Mouse (Mus musculus): ENCODE measurements around the gene Klhdc1.

Gene Klhdc1

DNA sequence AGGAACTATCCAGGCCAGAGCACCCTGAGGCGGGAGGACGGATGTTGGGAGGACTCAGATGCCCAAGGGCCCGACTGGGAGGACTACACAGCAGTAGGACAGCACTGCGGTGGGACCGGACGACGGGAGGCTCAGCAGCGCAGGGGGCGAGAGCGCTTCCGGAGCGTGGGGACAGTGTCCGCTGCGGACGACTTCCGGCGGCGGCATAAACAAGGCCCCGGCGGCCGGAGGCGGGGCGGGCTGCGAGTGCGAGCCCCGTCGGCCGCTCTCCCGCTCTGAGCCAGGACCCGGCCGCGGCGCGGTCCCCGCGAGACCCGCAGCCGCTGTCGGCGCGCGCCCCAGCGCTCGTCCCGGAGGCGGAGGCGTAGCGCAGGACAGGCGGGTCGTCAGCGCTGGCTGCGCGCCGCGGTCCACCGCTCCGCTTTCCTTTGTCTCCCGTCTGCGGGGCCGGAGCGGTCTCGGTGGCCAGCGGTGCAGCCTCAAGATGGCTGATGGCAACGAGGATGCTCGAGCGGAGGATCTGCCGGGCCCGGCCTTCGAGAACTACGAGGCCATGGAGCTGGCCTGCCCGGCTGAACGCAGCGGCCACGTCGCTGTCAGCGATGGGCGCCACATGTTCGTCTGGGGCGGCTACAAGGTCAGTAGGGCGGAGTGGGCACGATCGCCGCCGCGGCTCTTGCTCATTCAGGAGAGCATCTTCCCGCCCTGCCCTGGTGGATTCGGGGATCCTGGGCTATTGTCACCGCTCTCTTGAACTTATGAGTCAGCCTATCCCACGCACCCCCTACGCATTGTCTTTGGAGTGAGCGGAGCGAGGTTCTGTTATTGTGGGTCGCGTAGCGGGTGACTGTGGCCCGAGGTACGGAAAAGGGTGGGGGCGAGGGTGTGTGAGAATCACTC lies 55.8 kb downstream of the Klhdc1 start, which contains the start of gene Klhdc2:
Gene Klhdc2 (plus strand): TSS at position 171 of the 900 bp plus-strand sequence.
- peak; percentile 87 for DNase-seq (ENCODE audit: low spot score)

DNA sequence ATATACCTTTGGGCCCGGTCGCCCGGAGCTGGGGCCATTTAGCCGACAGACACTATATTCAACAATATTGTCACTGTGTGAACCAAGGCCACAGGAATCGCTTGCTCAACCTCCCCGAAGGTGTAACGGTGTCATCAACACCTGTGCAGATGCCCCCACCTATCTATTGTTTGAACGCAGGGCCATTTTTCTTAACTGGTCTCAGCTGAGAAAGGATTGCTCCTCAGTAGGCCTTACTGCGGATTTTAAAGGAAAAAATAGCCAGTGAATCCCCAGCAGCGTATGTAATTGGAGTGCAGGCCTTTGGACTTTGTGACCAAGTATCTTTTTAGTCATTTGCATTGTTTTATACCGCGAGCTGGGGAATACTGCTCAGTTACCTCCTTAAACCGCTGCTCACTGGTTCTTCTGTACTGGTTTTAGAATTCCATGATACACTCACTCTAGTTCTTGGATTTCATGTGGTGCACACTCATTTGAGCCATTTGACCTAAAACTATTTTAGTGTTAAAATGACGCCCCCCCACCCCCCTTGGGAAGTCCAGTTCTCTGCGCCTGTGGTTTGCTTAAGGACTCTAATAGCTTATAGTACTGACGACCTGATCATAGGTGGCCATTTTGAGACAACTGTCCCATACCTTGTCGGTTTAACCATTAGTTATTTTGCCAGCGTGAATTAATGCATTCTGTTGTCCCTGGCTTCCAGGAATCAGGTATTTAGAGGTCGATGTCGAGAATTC lies 56.6 kb downstream of the Klhdc1 start:
- peak; percentile 39 for DNase-seq (ENCODE audit: low spot score)

DNA sequence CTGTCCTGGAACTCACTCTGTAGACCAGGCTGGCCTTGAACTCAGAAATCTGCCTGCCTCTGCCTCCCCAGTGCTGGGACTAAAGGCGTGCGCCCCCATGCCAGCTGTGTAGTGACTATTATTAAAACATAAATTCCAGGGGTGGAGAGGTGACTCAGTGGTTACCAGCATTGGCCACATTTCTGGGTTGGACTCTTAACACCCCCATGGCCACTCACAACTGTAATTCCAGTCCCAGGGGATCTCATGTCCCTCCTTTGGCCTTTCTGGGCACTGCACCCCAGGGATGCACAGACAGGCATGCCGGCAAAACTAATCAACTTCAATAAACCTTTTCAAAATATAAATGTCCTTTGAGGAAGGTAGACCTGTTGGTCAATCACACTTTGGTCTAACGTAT lies 57.3 kb downstream of the Klhdc1 start:
- no peak for DNase-seq (ENCODE audit: low spot score)

DNA sequence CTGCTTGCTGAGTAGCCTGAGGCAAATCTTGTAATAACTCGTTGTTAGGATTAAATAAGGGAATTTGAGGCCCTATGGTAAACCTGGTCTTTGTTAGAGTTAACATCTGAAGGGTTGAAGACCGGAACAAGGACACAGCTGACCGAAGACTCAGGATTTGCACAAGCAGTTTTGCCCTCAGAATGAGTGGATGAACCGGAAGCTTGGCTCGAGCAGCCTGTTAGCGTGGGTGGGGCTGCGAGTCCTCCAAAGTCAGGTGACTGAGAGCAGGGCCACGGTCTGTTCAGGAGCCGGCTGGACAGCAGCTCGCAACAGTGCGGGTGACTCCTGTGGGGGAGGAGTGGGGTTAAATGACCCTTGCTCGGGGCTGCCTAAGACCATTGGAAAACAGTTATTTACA lies 58.3 kb downstream of the Klhdc1 start:
- DNase-seq (ENCODE audit: low spot score): no peak

DNA sequence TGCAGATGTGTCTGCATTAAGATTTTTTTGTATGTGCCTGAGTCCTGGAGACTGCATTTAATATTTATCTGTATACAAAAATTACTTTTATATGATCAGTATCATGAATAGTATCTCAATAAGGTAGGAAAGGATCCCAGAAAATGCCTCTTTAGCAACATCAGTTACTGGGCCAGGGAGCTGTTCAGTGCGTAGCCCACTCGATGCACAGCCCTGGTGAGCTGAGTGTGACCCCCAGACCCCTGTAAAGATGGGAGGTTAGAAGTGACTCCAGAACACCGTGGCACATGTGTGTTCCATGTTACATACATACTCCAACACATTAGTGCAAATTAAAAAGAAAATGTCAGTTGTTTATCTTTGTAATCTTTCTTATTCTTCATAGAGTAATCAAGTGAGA lies 58.9 kb downstream of the Klhdc1 start:
- no peak for DNase-seq (ENCODE audit: low spot score)

DNA sequence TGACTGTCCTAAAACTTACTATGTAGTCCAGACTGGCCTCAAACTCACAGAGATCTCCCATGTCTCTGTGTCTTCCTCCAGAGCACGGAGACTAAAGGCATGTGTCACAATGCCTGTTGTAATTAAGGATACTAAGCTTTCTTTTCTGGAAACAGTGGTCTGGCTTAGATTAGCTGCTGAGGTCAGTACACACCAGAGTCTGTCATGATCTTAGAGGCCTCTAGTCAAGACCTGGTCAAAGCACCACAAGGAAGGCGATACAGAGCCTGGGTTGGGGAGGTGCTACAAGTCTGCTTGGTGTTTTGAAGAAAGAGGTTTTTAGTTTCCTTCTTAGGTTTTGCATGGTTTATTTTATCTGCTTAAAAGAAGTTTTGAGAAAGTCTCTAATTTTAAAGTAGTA lies 59.4 kb downstream of the Klhdc1 start:
- DNase-seq (ENCODE audit: low spot score): no peak

DNA sequence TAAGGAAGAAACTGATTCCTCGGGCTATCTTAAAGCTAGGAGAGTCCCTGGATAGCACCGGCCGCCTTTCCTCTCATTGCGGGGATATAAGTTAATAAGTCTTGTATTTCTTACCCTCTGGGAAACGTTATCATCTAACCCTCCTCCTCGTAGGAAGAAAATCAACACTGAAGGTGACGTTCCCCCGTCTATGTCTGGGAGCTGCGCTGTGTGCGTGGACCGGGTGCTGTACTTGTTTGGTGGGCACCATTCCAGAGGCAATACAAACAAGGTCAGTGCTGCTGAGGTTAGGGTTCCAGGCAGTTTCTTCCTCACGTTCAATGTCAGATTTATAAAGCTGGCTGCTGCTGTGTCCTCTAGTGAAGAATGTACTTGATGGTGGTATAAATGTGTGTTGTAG lies 61.2 kb downstream of the Klhdc1 start:
- DNase-seq (ENCODE audit: low spot score): no peak

DNA sequence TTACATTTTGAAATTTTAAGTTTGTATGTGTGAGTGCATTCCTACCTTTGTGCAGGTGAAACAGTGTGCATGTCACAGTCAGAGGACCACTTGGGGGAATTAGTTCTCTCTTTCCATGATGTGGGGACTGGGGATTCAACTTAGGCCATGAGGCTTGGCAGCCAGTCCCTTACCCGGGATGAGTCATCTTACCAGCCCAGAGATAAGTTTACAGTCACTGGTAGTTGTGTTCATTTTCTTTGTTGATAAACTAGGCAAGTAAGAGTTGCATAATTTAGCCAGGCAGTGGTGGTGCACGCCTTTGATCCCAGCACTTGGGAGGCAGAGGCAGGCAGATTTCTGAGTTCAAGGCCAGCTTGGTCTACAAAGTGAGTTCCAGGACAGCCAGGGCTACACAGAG lies 63.1 kb downstream of the Klhdc1 start:
- DNase-seq (ENCODE audit: low spot score): no peak

DNA sequence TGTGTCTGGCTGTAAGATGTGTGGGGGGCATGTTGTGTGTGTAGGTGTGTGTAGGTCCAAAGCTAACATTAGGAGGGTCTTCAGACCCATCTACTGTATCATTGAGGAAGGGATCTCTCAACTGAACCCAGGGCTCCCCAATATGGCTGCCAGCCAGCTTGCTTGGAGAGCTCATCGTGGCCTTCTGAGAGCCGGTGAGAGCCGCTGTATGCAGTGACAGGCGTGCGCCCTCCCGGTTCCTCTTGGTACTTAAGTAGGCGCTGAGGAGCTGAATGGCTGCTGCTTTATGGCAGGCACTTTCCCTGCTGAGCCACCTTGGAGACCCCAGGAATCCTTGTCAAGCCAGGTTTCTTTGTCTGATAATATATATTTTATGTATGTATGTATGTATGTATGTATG lies 65.4 kb downstream of the Klhdc1 start:
- DNase-seq (ENCODE audit: low spot score): no peak

DNA sequence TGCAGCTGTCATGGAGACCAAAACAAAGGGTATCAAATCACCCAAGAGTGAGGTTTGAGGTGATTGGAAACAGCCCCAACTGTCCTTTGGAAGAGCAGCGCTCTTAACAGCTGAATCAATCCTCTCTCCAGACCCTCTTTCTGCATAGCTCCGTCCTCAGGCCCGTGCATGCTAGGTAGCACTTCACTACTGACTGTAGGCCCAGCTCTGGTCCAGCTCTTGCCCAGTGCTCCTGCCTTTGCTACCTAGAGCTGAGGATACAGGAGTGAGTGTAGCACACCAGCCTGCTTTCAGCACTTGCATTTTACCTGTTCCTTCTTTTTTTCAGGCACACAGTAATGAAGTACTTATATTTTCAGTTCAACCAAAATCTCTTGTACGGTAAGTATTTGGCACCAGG lies 68.7 kb downstream of the Klhdc1 start:
- no peak for DNase-seq (ENCODE audit: low spot score)

DNA sequence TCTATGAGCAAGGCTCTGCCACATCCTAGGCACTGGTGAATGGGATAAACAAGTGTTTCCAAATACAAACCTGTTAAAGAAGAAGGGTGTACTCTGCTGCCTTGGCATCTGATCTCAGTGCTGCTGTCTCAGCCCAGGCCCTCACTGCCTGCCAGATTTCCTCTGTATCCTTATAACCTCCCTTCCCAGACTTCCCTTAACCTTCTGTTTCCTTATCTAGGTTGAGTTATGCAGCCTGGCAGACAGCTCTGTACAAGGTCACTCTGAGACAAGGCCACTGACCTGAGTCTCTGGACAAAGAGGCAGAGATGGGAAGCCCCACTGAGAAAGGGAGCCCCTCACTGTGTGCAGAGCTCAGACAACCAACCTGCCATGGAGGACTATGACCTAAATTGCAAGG lies 77.5 kb downstream of the Klhdc1 start:
- no peak for DNase-seq (ENCODE audit: low spot score)

DNA sequence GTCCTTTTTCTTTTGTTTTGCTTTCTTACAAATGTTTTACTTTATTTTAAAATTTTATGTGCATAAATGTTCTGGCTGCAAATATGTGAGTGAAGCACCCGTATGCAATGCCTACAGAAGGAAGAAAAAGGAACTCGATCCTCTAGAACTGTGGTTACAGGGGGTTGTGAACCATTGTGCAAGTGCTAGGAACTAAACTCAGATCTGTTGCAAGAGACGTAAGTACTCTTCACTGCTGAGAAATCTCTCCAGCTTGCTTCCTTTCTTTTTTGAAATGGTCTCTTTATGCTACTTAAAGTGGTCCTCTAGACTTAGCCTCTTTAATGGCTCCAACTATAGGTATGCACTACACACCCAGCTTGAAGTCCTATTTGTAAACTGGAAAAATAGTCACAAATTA lies 90.2 kb downstream of the Klhdc1 start:
- no peak for DNase-seq (ENCODE audit: low spot score)

DNA sequence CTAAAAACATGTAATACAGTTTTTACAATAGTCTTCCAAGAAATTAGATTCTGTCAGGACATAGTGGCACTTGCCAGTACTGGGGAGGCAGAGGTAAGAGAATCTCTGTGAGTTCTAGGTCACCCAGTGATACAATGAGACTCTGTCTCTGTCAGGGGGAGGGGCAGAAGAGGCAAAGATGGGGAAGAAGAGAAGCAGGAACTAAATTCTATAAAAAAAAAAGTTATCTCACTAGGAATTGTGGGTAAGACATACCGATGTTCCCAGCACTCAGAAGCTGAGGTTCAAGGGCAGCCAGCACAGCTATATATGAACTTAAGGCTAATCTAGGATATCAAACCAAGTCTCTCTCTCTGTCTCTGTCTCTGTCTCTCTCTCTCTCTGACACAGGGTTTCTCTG lies 91.2 kb downstream of the Klhdc1 start:
- no peak for DNase-seq (ENCODE audit: low spot score)

DNA sequence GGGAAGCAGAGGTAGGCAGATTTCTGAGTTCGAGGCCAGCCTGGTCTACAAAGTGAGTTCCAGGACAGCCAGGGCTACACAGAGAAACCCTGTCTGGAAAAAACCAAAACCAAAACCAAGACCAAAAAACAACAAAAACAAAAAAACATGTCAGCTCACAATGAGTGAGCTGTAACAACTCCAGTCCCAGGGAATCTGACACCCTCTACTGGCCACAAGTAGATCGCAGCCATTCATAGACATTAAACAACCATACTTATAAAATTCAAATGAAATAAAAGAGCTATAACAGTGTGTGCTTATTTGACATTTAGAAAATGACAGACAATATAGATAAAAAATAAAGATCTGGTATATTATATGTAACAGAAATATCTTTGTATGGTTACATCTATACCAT lies 92.6 kb downstream of the Klhdc1 start:
- DNase-seq (ENCODE audit: low spot score): no peak
